Mouse (Mus musculus) hindlimb bud, embryonic 11.5 days (tissue): ENCODE measurements around the gene Bnc1.

Experiments
- DNase-seq: peaks from one replicate; pipeline ENCODE4 v3.0.0-alpha.2; 2012; ENCODE audit warnings: low read depth, low spot score; ENCODE audit errors: extremely low spot score

The Bnc1 gene

GRCm38 (mm10) chr7:81992131-81993061 is at the start of gene Bnc1:
Bnc1 (minus strand) TSS chr7:81992292.
- DNase-seq, result no peak

GRCm38 (mm10) chr7:82033347-82033746 is 41.3 kb upstream of the Bnc1 start:
- no peak for DNase-seq

GRCm38 (mm10) chr7:82029666-82030065 is 37.6 kb upstream of the Bnc1 start:
- DNase-seq, result no peak

GRCm38 (mm10) chr7:82025802-82026201 is 33.7 kb upstream of the Bnc1 start:
- no peak for DNase-seq

- DNase-seq, result no peak
These were observed 31.6 kb upstream of the Bnc1 start for GRCm38 (mm10) chr7:82023676-82024075.

- no peak for DNase-seq
These were observed 30.3 kb upstream of the Bnc1 start for GRCm38 (mm10) chr7:82022404-82022803.

GRCm38 (mm10) chr7:82018031-82018430 is 25.9 kb upstream of the Bnc1 start:
- DNase-seq, result no peak

GRCm38 (mm10) chr7:82016751-82017710 is 24.9 kb upstream of the Bnc1 start:
- DNase-seq, result no peak

GRCm38 (mm10) chr7:82012472-82012871 is 20.4 kb upstream of the Bnc1 start:
- no peak for DNase-seq

- DNase-seq, result no peak
These were observed 19.7 kb upstream of the Bnc1 start for GRCm38 (mm10) chr7:82011534-82012401.

- no peak for DNase-seq
These were observed 15.1 kb upstream of the Bnc1 start for GRCm38 (mm10) chr7:82007151-82007550.

- no peak for DNase-seq
These were observed 12.1 kb upstream of the Bnc1 start for GRCm38 (mm10) chr7:82004228-82004627.

- no peak for DNase-seq
These were observed 7.7 kb upstream of the Bnc1 start for GRCm38 (mm10) chr7:81999816-82000215.

GRCm38 (mm10) chr7:81999372-81999771 is 7.3 kb upstream of the Bnc1 start:
- no peak for DNase-seq

GRCm38 (mm10) chr7:81995975-81996374 is 3.9 kb upstream of the Bnc1 start:
- no peak for DNase-seq

GRCm38 (mm10) chr7:81995126-81995525 is 3.0 kb upstream of the Bnc1 start:
- no peak for DNase-seq

- no peak for DNase-seq
These were observed 1.0 kb upstream of the Bnc1 start for GRCm38 (mm10) chr7:81993140-81993539.

- DNase-seq, result no peak
These were observed 456 bp downstream of the Bnc1 start for GRCm38 (mm10) chr7:81991611-81992061.

GRCm38 (mm10) chr7:81991116-81991515 is 976 bp downstream of the Bnc1 start:
- DNase-seq, result no peak

- no peak for DNase-seq
These were observed 8.4 kb downstream of the Bnc1 start for GRCm38 (mm10) chr7:81983651-81984050.

GRCm38 (mm10) chr7:81978304-81978703 is 13.8 kb downstream of the Bnc1 start:
- no peak for DNase-seq
